Mouse (Mus musculus): Measurements from ENCODE around the gene Zfp804b. TPM values are rescaled to one million over a fixed set of nuclear protein-coding genes. Genes with fewer than 3 reads are reported as not detected.

Zfp804b gene
- polyA plus RNA-seq, 1 experiment from 2014 or later = 3.3 TPM

DNA sequence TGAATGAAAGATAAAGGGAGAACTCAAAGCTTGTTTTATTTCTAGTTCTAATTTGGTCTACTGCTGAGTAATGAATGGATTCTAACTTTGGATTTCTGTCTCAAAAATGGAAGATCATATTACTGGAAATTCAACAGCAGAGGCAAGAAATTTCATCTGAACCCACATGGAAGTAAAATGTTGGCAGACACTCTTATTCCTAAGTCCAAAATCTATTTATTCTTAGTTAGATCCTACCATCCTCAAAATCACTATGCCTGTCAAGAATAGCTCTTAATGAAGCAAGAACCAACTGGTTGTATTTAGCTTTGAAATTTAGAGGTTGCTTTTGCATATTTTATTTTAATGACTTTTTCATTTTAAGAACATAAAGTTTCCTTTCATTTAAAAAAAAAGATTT, 473.6 kb downstream of the Zfp804b start:
- Histone ChIP-seq H3K27me3 (ENCODE audit: control insufficient read depth, insufficient read depth, low read depth, low read length) (no peaks in the 10 kb centered on the region), H3K4me2 (ENCODE audit: low read length) (no peak overlapping the region), H3K27ac (ENCODE audit: low read length) (no peak overlapping the region), H3K9me3 (replicated peaks; ENCODE audit: control insufficient read depth, low read length, poor library complexity, severe bottlenecking) (no peaks in the 10 kb centered on the region), H3K4me1 (ENCODE audit: control insufficient read depth, insufficient read depth, low read length) (no peaks in the 10 kb centered on the region), H3K4me3 (ENCODE audit: low read depth, low read length) (no peak overlapping the region), H3K9ac (ENCODE audit: low read depth, low read length) (no peak overlapping the region), H3K36me3 (ENCODE audit: control insufficient read depth, insufficient read depth, low read length) (no peaks in the 10 kb centered on the region)
- ATAC-seq = no peak

GRCm38 (mm10) chr5:6795396-6795795, 549.2 kb downstream of the Zfp804b start:
- Histone ChIP-seq H3K36me3 (ENCODE audit: control insufficient read depth, insufficient read depth, low read length) (no peaks in the 10 kb centered on the region), H3K4me3 (ENCODE audit: low read depth, low read length) (no peak overlapping the region)
- WGBS = 80% methylated on average over 2 of the region's 2 CpGs

DNA sequence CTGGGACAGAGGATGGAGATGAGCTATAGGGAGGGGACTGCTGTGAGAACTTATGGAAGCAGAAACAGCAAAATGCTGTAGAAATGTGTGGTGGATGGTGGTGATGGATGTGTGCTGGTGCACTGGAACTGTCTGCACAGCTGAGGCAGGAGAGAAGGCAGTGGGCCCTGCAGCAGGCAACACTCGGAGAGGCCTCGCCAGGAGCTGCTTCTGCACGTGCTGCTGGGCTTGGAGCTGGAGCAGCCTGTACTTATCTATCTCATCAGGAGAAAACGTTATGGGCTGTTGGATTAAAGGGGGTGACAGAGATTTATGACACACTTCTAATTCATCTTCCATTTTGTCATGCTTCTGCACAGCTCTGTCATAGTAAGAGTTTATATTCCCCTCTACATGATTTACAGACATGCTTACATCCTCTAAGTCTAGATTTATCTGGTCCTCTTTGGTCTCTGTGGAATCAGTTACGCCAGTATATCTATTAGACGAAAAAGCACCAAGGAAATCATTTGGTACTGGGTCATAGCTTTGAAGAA, 575.1 kb downstream of the Zfp804b start:
- H3K4me1 ChIP-seq (ENCODE audit: control insufficient read depth, insufficient read depth, low read length) = no peaks in the 10 kb centered on the region
- no peak overlapping the region for H3K4me3 ChIP-seq (ENCODE audit: low read depth, low read length)
- H3K27me3 ChIP-seq (ENCODE audit: control insufficient read depth, insufficient read depth, low read depth, low read length) = no peaks in the 10 kb centered on the region
- H3K36me3 ChIP-seq (ENCODE audit: control insufficient read depth, insufficient read depth, low read length) = no peaks in the 10 kb centered on the region
- no peak overlapping the region for H3K27ac ChIP-seq (ENCODE audit: low read length)
- H3K4me2 ChIP-seq (ENCODE audit: low read length) = no peak overlapping the region
- H3K9ac ChIP-seq (ENCODE audit: low read depth, low read length) = no peak overlapping the region
- no peaks in the 10 kb centered on the region for H3K9me3 ChIP-seq (replicated peaks; ENCODE audit: control insufficient read depth, low read length, poor library complexity, severe bottlenecking)
- ATAC-seq = no peak
- 84% methylated on average over 6 of the region's 6 CpGs for WGBS

More at GRCm38 (mm10) chr5:6795396-6795795, 549.2 kb downstream of the Zfp804b start:
- Histone ChIP-seq H3K4me2 (ENCODE audit: low read length) (no peak overlapping the region), H3K27me3 (ENCODE audit: control insufficient read depth, insufficient read depth, low read depth, low read length) (no peaks in the 10 kb centered on the region), H3K9ac (ENCODE audit: low read depth, low read length) (no peak overlapping the region), H3K4me1 (ENCODE audit: control insufficient read depth, insufficient read depth, low read length) (no peaks in the 10 kb centered on the region), H3K27ac (ENCODE audit: low read length) (no peak overlapping the region), H3K9me3 (replicated peaks; ENCODE audit: control insufficient read depth, low read length, poor library complexity, severe bottlenecking) (no peaks in the 10 kb centered on the region)
- no peak for ATAC-seq

Other genes starting within 250 kb of the Zfp804b start
- gene Tex47, start 40.6 kb downstream of the Zfp804b start, polyA plus RNA-seq (2015; fragmentation: Nextera tagmentation; extraction: Ambion mirVana) = 0.87 and 0.97 TPM in 2 replicates